Mouse (Mus musculus): Measurements from ENCODE around the gene Plekhh2.
"Not testable (repeated sequence)": the region's sequence is repeated elsewhere in the genome, so short reads cannot be mapped to it uniquely, and the experiment has no call there.

The Plekhh2 gene

GRCm38 (mm10) chr17:84512516-84513085 lies 906 bp downstream of the Plekhh2 start:
- peak; percentile 14 for DNase-seq

- DNase-seq: no peak
These were observed 4.2 kb downstream of the Plekhh2 start for GRCm38 (mm10) chr17:84515901-84516300.

- DNase-seq: no peak
These were observed 7.7 kb downstream of the Plekhh2 start for GRCm38 (mm10) chr17:84519346-84519745.

GRCm38 (mm10) chr17:84520057-84520456 lies 8.4 kb downstream of the Plekhh2 start:
- no peak for DNase-seq

GRCm38 (mm10) chr17:84529356-84529755 lies 17.7 kb downstream of the Plekhh2 start:
- no peak for DNase-seq

- no peak for DNase-seq
These were observed 18.6 kb downstream of the Plekhh2 start for GRCm38 (mm10) chr17:84530202-84530796.

GRCm38 (mm10) chr17:84532909-84533499 lies 21.3 kb downstream of the Plekhh2 start:
- no peak for DNase-seq

GRCm38 (mm10) chr17:84533841-84534240 lies 22.1 kb downstream of the Plekhh2 start:
- DNase-seq: no peak

GRCm38 (mm10) chr17:84534632-84535031 lies 22.9 kb downstream of the Plekhh2 start:
- no peak for DNase-seq

GRCm38 (mm10) chr17:84535226-84535625 lies 23.5 kb downstream of the Plekhh2 start:
- DNase-seq: peak; percentile 15

GRCm38 (mm10) chr17:84537301-84537700 lies 25.6 kb downstream of the Plekhh2 start:
- DNase-seq: no peak

GRCm38 (mm10) chr17:84537966-84538365 lies 26.3 kb downstream of the Plekhh2 start:
- DNase-seq: no peak

GRCm38 (mm10) chr17:84540603-84541002 lies 28.9 kb downstream of the Plekhh2 start:
- DNase-seq: no peak

- no peak for DNase-seq
These were observed 39.5 kb downstream of the Plekhh2 start for GRCm38 (mm10) chr17:84550902-84551877.

- DNase-seq: no peak
These were observed 40.5 kb downstream of the Plekhh2 start for GRCm38 (mm10) chr17:84552230-84552629.

GRCm38 (mm10) chr17:84564264-84564663 lies 52.6 kb downstream of the Plekhh2 start:
- DNase-seq: not testable (repeated sequence)

- no peak for DNase-seq
These were observed 54.1 kb downstream of the Plekhh2 start for GRCm38 (mm10) chr17:84565762-84566161.

GRCm38 (mm10) chr17:84566773-84567555 lies 55.3 kb downstream of the Plekhh2 start:
- no peak for DNase-seq

GRCm38 (mm10) chr17:84568807-84569206 lies 57.1 kb downstream of the Plekhh2 start:
- no peak for DNase-seq

GRCm38 (mm10) chr17:84569770-84570169 lies 58.1 kb downstream of the Plekhh2 start:
- DNase-seq: no peak

GRCm38 (mm10) chr17:84571629-84572028 lies 59.9 kb downstream of the Plekhh2 start:
- no peak for DNase-seq

- no peak for DNase-seq
These were observed 61.6 kb downstream of the Plekhh2 start for GRCm38 (mm10) chr17:84573305-84573704.

Measured in kidney, adult 9 months (tissue).